Mouse (Mus musculus) regulatory T cell (primary cell): Measurements from ENCODE around the gene Plscr2.
"Not testable (repeated sequence)": the region's sequence is repeated elsewhere in the genome, so short reads cannot be mapped to it uniquely, and the experiment has no call there.

ENCODE experiments used
- in situ Hi-C: fragments of 300-600 bp; cut with MboI, MseI; formaldehyde crosslinking; loops from one replicate; pipeline ENCODE4 v1.15.1; 2025; ENCODE audit warnings: high pct_unique_total_duplicates

Plscr2 gene

GRCm38 (mm10) chr9:92272650-92273049 lies 2.8 kb upstream of the Plscr2 start:
- in situ Hi-C loops, result loop anchor here (25.0 kb wide), 1 partner anchor 2010 kb away; the partner anchor contains the start of gene Tbc1d2b

GRCm38 (mm10) chr9:92273271-92273670 lies 2.1 kb upstream of the Plscr2 start:
- in situ Hi-C loops, result loop anchor here (25.0 kb wide), 1 partner anchor 2011 kb away; the partner anchor contains the start of gene Tbc1d2b

GRCm38 (mm10) chr9:92273956-92274762 lies 1.2 kb upstream of the Plscr2 start:
- in situ Hi-C loops, result loop anchor here (25.0 kb wide), 1 partner anchor 2012 kb away; the partner anchor contains the start of gene Tbc1d2b

GRCm38 (mm10) chr9:92276360-92276759 lies 958 bp downstream of the Plscr2 start:
- in situ Hi-C loops, result loop anchor here (5.0 kb wide), 1 partner anchor 59 kb away; no protein-coding TSS in a partner anchor

- in situ Hi-C loops, result no loop called here
These were observed 4.6 kb downstream of the Plscr2 start for GRCm38 (mm10) chr9:92280048-92280447.

- in situ Hi-C loops, result no loop called here
These were observed 7.3 kb downstream of the Plscr2 start for GRCm38 (mm10) chr9:92282563-92283171.

GRCm38 (mm10) chr9:92289675-92290074 lies 14.3 kb downstream of the Plscr2 start:
- in situ Hi-C loops, result loop anchor here (10.0 kb wide), 1 partner anchor 945 kb away; no protein-coding TSS in a partner anchor

- in situ Hi-C loops, result loop anchor here (10.0 kb wide), 1 partner anchor 947 kb away; no protein-coding TSS in a partner anchor
These were observed 16.8 kb downstream of the Plscr2 start for GRCm38 (mm10) chr9:92292169-92292568.

GRCm38 (mm10) chr9:92292922-92293321 lies 17.5 kb downstream of the Plscr2 start:
- in situ Hi-C loops, result loop anchor here (10.0 kb wide), 1 partner anchor 948 kb away; no protein-coding TSS in a partner anchor

- in situ Hi-C loops, result loop anchor here (10.0 kb wide), 1 partner anchor 949 kb away; no protein-coding TSS in a partner anchor
These were observed 18.5 kb downstream of the Plscr2 start for GRCm38 (mm10) chr9:92293560-92294548.

GRCm38 (mm10) chr9:92298288-92298687 lies 22.9 kb downstream of the Plscr2 start:
- in situ Hi-C loops, result loop anchor here (5.0 to 10.0 kb wide), 2 partner anchors 91 to 953 kb away; no protein-coding TSS in a partner anchor

GRCm38 (mm10) chr9:92301213-92301612 lies 25.8 kb downstream of the Plscr2 start:
- in situ Hi-C loops, result no loop called here

GRCm38 (mm10) chr9:92305075-92305474 lies 29.7 kb downstream of the Plscr2 start:
- in situ Hi-C loops, result no loop called here

GRCm38 (mm10) chr9:92305620-92306220 lies 30.3 kb downstream of the Plscr2 start:
- in situ Hi-C loops, result no loop called here

- in situ Hi-C loops, result no loop called here
These were observed 33.7 kb downstream of the Plscr2 start, which contains the start of gene 1700057G04Rik for GRCm38 (mm10) chr9:92309077-92309476. Gene 1700057G04Rik, plus strand, starts transcription at chr9:92309377.

- in situ Hi-C loops, result no loop called here
These were observed 41.4 kb downstream of the Plscr2 start for GRCm38 (mm10) chr9:92316791-92317190.

GRCm38 (mm10) chr9:92325936-92326335 lies 50.5 kb downstream of the Plscr2 start:
- in situ Hi-C loops, result not testable (repeated sequence)

GRCm38 (mm10) chr9:92326813-92327212 lies 51.4 kb downstream of the Plscr2 start:
- in situ Hi-C loops, result no loop called here

- in situ Hi-C loops, result no loop called here
These were observed 56.0 kb downstream of the Plscr2 start for GRCm38 (mm10) chr9:92331383-92331782.

GRCm38 (mm10) chr9:92334845-92335244 lies 59.4 kb downstream of the Plscr2 start:
- in situ Hi-C loops, result no loop called here
